Mouse (Mus musculus): ENCODE measurements around the gene Sorbs1. TPM values are rescaled to one million over a fixed set of nuclear protein-coding genes. Genes with fewer than 3 reads are reported as not detected.

The Sorbs1 gene
- total and polyA plus RNA-seq, 3 experiments: 2.1 to 6.2 (median 3.6) TPM

DNA sequence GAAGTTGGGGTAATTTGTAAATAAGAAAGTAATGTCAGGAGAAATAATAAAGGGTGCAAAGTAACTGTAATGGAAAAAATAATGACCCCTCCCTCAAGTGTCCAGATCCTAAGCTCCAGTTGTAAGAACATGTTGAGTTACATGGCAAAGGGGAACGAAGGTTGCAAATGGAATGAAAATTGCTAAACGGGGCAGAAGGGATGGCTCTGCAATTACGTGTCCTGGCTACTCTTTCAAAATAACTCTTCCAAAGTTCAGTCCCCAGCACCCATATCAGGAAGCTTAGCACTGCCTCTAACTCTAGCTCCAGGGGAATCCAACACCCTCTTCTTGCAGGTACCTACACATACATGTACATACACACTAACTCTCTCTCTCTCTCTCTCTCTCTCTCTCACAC is 6.6 kb downstream of the Sorbs1 start:
- in situ Hi-C loops (cut with MboI; ENCODE audit: low pct_ligation_motif_present, low pct_unique_long_range_greater_than_20kb, low sequenced_read_pairs): no loop called here
- Histone ChIP-seq H3K79me2 (replicated peaks; ENCODE audit: control insufficient read depth, extremely low read depth, insufficient read depth, poor library complexity, severe bottlenecking) (no peaks in the 10 kb centered on the region), H3K36me3 (replicated peaks in 1 of 2; ENCODE audit: control insufficient read depth in 1 of 2, insufficient read depth in 1 of 2, low read length in 1 of 2) (no peaks in the 10 kb centered on the region), H3K9me3 (replicated peaks; ENCODE audit: low read length) (peaks cover 2% of the 10 kb centered on the region), H3K27me3 (replicated peaks) (no peaks in the 10 kb centered on the region), H3K9ac (ENCODE audit: insufficient read depth, low read depth) (no peak overlapping the region), H3K4me3 (replicated peaks in 1 of 3; ENCODE audit: low read depth in 2 of 3, low read length in 2 of 3, poor library complexity in 1 of 3) (no peak overlapping the region), H3K4me2 (ENCODE audit: insufficient read depth, low read depth, poor library complexity, severe bottlenecking) (no peak overlapping the region), H3K27ac (ENCODE audit: insufficient read depth, low read depth) (no peak overlapping the region), H3K4me1 (ENCODE audit: control insufficient read depth in 1 of 2, insufficient read depth in 2 of 2) (peaks cover 11 to 22% of the 10 kb centered on the region in 2 experiments; a peak in 3 of 4 replicates)
- no peak for DNase-seq (ENCODE audit: extremely low read depth)
- dilution Hi-C loops (cut with MboI; ENCODE audit: extremely low pct_ligation_motif_present, extremely low pct_unique_long_range_greater_than_20kb, low sequenced_read_pairs): no loop called here
- TF ChIP-seq IRF4 (IDR thresholded peaks at IDR 0.05; ENCODE audit: low read depth, low read length): no peak
- no peak for TF ChIP-seq UBTF (IDR thresholded peaks at IDR 0.05; ENCODE audit: low read depth, low read length)
- TF ChIP-seq MAFK (IDR thresholded peaks at IDR 0.05; ENCODE audit: insufficient replicate concordance, low read length): no peak
- no peak for TF ChIP-seq NRF1 (IDR thresholded peaks at IDR 0.05; ENCODE audit: low read depth, low read length)
- no peak for TF ChIP-seq MXI1 (IDR thresholded peaks at IDR 0.05; ENCODE audit: low read depth, low read length)
- TF ChIP-seq JUN (IDR thresholded peaks at IDR 0.05; ENCODE audit: insufficient read depth, low read depth, low read length): no peak
- no peak for TF ChIP-seq USF1 (IDR thresholded peaks at IDR 0.05; ENCODE audit: low read depth, low read length)
- no peak for TF ChIP-seq JUND (conservative IDR thresholded peaks at IDR 0.05; ENCODE audit: low read depth, low read length)
- no peak for TF ChIP-seq USF2 (conservative IDR thresholded peaks at IDR 0.05; ENCODE audit: low read depth, low read length)
- no peak for TF ChIP-seq ETS1 (conservative IDR thresholded peaks at IDR 0.05; ENCODE audit: low read depth, low read length)
- TF ChIP-seq MYC (IDR thresholded peaks at IDR 0.05; ENCODE audit: low read depth, low read length): no peak
- no peak for TF ChIP-seq BHLHE40 (IDR thresholded peaks at IDR 0.05; ENCODE audit: low read depth, low read length)
- no peak for TF ChIP-seq POLR2A (IDR thresholded peaks at IDR 0.05; ENCODE audit: low read depth, low read length)
- no peak for TF ChIP-seq TBP (conservative IDR thresholded peaks at IDR 0.05; ENCODE audit: low read depth, low read length)
- no peak for TF ChIP-seq POLR2AphosphoS2 (IDR thresholded peaks at IDR 0.05; ENCODE audit: low read depth, low read length)
- no peak for TF ChIP-seq KAT2A (IDR thresholded peaks at IDR 0.05; ENCODE audit: insufficient replicate concordance, low read length)

DNA sequence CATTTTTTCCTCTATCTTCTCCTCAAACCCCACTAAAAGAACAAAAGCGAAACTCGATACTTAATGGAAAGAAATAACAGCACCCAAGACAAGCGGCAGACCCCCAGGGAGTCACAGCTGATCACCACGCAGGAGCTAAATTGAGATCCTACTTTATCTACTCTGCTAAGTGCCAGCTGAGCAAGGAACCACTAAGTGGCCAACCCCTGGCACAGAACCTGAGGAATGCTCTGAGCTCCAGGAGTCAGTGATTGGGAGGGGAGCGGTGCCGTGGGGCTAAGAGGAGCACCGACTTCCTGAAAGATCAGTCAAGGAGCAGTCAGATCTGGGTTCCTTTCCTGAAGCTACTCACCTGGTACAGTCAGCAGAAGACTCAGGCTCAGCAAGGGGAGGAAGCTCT is 9.2 kb downstream of the Sorbs1 start:
- TF ChIP-seq UBTF (IDR thresholded peaks at IDR 0.05; ENCODE audit: low read depth, low read length) (no peak), ZC3H11A (IDR thresholded peaks at IDR 0.05; ENCODE audit: low read depth, low read length) (no peak), ELF1 (IDR thresholded peaks at IDR 0.05; ENCODE audit: low read depth, low read length) (no peak), HCFC1 (IDR thresholded peaks at IDR 0.05; ENCODE audit: low read depth, low read length) (no peak), JUN (IDR thresholded peaks at IDR 0.05; ENCODE audit: insufficient read depth, low read depth, low read length) (no peak), MEF2A (IDR thresholded peaks at IDR 0.05; ENCODE audit: borderline replicate concordance, low read depth, low read length) (no peak), MXI1 (IDR thresholded peaks at IDR 0.05; ENCODE audit: low read depth, low read length) (no peak), USF1 (IDR thresholded peaks at IDR 0.05; ENCODE audit: low read depth, low read length) (no peak), ZNF384 (IDR thresholded peaks at IDR 0.05; ENCODE audit: low read depth, low read length) (no peak), E2F4 (IDR thresholded peaks at IDR 0.05; ENCODE audit: insufficient replicate concordance, low read depth, low read length) (no peak), NRF1 (IDR thresholded peaks at IDR 0.05; ENCODE audit: low read depth, low read length) (no peak), JUND (conservative IDR thresholded peaks at IDR 0.05; ENCODE audit: low read depth, low read length) (no peak), EP300 (IDR thresholded peaks at IDR 0.05; ENCODE audit: low read length) (no peak), SMC3 (IDR thresholded peaks at IDR 0.05; ENCODE audit: low read depth, low read length) (no peak), POLR2A (IDR thresholded peaks at IDR 0.05; ENCODE audit: low read depth, low read length) (no peak)
- dilution Hi-C loops (cut with MboI; ENCODE audit: extremely low pct_ligation_motif_present, extremely low pct_unique_long_range_greater_than_20kb, low sequenced_read_pairs) (no loop called here), in situ Hi-C loops (cut with MboI; ENCODE audit: low pct_ligation_motif_present, low pct_unique_long_range_greater_than_20kb, low sequenced_read_pairs) (no loop called here)

More for the DNA sequence above, 9.2 kb downstream of the Sorbs1 start:
- no peaks in the 10 kb centered on the region for H3K27me3 ChIP-seq (replicated peaks)
- no peak overlapping the region for H3K9ac ChIP-seq (ENCODE audit: insufficient read depth, low read depth)
- H3K4me2 ChIP-seq (ENCODE audit: insufficient read depth, low read depth, poor library complexity, severe bottlenecking): no peak overlapping the region
- H3K9me3 ChIP-seq (replicated peaks; ENCODE audit: low read length): peaks cover 2% of the 10 kb centered on the region
- no peak for DNase-seq (ENCODE audit: extremely low read depth)
- no peak overlapping the region for H3K4me3 ChIP-seq (replicated peaks in 1 of 3; ENCODE audit: low read depth in 2 of 3, low read length in 2 of 3, poor library complexity in 1 of 3)
- H3K27ac ChIP-seq (ENCODE audit: insufficient read depth, low read depth): no peak overlapping the region
- peaks cover 16 to 17% of the 10 kb centered on the region in 2 experiments for H3K4me1 ChIP-seq (ENCODE audit: control insufficient read depth in 1 of 2, insufficient read depth in 2 of 2)
- H3K36me3 ChIP-seq (replicated peaks in 1 of 2; ENCODE audit: control insufficient read depth in 1 of 2, insufficient read depth in 1 of 2, low read length in 1 of 2): peaks cover 0 to 5% of the 10 kb centered on the region in 2 experiments
- H3K79me2 ChIP-seq (replicated peaks; ENCODE audit: control insufficient read depth, extremely low read depth, insufficient read depth, poor library complexity, severe bottlenecking): no peaks in the 10 kb centered on the region

All from CH12.LX (cell line).